Mouse (Mus musculus): Measurements from ENCODE around the gene Fkbp5.
"Not testable (repeated sequence)": the region's sequence is repeated elsewhere in the genome, so short reads cannot be mapped to it uniquely, and the experiment has no call there.

Fkbp5 gene

DNA sequence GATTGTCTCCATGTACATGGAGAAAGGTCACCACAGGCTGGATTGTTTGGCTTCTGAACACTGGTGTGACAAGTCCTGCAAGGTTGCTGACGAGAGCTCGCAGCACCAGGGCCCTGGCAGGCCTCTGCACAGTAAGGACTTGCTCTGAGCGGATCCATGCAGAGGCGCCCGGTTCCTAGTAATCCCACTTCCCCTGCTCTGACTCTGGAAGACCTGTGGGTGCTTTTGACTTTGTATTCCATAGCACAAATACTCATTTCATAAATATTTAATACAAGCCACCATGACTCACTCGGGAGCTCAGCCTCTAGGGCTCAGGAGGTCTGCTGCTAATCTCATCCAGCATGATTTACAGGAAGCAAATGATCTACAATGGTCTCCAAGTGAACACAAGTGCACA, 97.7 kb downstream of the Fkbp5 start:
- no peak for DNase-seq (ENCODE audit: low spot score in 2 of 2)

DNA sequence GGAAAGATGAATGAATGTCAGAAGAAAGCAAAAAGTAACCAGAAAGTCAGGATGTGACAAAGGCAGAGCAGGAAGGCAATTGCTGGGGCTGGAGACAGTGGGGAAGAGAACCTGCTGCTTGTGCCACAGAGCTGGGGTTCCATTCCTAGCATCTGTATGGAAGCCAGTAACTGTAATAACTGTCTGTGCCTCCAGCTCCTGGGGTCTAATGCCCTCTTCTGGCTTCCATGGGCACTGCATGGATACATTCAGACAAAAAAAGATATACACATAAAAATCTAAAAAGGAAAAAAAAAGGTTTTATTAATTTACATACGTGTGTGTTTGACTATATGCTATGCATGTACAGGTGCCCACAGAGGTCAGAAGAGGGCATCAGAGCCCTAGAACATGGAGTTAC, 98.4 kb downstream of the Fkbp5 start:
- DNase-seq (ENCODE audit: low spot score in 2 of 2), result peak in 1 of 2 experiments; percentile 36

DNA sequence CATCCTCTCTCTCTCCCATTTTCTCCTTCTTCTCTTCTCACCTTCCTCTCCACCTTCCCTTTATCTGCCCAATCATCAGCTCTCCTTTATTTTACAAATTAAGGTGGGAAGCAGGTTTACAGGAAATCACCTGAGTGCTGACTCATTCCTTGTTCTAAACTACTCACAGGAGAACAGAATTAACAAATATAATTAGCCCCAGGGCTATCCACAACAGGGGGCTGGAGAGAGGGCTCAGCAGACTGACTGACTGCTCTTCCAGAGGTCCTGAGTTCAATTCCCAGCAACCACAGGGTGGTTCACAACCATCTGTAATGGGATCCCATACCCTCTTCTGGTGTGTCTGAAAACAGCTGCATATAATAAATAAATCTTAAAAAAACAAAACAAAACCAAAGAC, 98.8 kb downstream of the Fkbp5 start:
- not testable (repeated sequence) for DNase-seq (ENCODE audit: low spot score in 2 of 2)

DNA sequence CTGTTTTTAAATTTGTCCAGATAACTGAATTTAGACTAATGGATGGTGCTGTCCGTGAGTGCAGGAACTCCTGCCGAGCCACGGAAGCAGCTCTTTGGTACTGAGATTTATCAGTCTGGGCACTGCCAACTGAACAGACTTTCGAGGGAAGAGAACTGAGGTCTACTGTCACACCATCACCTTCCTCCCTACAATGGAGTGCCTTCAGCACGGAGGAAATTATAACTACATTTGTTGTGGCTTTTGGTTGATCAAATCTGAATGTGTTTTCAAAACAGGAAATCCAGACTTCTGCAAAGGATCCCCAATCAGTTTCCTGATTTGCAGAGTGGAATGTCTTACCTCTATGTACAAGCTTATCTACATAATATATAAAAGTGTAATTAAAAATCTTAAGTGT, 99.6 kb downstream of the Fkbp5 start:
- DNase-seq (ENCODE audit: low spot score in 2 of 2), result no peak

DNA sequence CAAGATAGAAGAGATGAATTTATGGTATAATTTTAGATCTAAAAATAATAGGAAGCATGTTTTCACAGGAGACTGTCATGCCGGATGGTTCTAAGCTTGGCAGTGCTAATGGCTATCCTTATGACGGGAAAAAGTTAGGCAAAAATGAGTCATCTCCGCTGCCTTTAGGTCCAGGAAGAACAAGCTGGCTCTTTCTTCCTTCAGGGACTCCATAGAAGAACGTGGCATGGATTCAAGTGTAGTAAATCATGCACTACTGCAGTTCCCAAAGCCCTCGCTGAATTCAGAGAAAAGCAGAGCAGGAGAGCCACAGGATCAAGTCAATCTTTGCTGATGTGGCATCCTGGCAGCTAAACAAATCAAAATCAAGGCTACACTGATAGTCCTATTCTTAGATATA, 102.1 kb downstream of the Fkbp5 start:
- no peak for DNase-seq (ENCODE audit: low spot score in 2 of 2)

DNA sequence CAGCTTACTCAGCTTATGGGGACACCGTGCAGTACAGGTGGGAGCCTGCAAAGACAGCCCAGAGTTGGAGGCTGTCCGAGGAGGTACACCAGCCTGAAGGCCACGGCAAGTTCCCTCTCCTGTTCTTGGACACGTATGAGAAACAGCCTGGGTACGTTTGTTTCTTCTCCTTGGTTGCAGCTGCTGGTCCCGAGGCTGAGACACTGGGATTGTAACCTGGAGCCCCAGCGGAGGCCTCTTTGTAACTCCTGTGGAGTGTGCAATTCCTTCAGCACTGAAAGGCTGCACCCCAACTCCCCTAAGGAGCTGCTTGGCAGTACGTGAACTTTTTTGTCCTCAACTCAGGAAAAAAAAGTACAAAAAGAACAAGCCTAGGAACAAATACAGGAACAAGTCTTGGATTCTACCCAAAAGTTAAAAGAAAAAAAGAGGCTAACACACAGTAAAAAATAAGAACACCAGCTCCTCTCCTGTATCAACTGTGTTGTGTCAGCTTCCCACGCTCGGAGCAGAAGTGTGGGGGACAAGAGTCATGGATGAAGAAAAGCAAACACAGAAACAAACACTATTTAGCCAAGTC, 105.9 kb downstream of the Fkbp5 start:
- DNase-seq (ENCODE audit: low spot score in 2 of 2), result no peak

DNA sequence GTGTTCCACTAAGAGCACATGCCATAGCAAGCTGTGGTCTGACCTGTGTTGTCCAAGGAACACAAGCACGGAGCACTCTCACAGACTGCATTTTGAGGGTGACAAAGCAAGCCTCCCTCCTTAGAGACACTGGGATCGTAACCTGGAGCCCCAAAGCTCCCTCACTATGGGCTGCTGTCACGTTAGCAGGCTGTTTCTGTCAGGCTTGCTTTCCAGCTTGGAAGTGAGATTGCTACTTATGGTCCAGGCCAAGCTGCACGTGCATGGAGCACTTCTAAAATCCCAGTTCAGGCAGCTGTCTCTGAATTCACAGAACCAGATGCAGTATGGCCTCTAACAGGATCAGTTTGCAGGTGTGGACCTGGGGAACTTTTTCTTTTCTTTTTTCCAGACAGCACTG, 106.6 kb downstream of the Fkbp5 start:
- DNase-seq (ENCODE audit: low spot score in 2 of 2), result no peak

DNA sequence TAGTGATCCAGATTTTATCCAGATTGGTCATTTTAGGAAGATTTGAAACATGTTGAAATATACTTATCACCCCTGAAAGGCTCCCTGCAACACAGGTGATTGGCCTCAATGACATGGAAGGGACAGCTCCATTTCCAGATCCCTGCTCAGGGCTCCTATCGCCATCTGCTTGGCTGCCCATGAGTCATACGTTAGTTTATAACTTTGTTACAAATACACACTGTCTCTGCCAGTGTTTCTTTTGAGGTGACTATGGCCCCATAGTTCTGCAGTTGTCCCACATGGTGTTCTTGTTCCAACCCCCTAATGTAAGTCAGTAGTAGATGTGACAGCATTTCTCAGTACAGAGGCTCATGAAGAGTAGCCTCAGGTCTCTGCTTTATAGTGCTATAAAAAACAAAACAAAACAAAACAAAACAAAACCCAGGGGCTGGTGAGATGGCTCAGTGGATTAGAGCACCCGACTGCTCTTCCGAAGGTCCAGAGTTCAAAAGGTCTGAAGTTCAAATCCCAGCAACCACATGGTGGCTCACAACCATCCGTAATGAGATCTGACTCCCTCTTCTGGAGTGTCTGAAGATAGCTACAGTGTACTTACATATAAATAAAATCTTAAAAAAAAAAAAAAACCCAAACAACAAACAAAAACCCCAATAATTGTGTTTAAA, 108.9 kb downstream of the Fkbp5 start:
- DNase-seq (ENCODE audit: low spot score in 2 of 2), result no peak

DNA sequence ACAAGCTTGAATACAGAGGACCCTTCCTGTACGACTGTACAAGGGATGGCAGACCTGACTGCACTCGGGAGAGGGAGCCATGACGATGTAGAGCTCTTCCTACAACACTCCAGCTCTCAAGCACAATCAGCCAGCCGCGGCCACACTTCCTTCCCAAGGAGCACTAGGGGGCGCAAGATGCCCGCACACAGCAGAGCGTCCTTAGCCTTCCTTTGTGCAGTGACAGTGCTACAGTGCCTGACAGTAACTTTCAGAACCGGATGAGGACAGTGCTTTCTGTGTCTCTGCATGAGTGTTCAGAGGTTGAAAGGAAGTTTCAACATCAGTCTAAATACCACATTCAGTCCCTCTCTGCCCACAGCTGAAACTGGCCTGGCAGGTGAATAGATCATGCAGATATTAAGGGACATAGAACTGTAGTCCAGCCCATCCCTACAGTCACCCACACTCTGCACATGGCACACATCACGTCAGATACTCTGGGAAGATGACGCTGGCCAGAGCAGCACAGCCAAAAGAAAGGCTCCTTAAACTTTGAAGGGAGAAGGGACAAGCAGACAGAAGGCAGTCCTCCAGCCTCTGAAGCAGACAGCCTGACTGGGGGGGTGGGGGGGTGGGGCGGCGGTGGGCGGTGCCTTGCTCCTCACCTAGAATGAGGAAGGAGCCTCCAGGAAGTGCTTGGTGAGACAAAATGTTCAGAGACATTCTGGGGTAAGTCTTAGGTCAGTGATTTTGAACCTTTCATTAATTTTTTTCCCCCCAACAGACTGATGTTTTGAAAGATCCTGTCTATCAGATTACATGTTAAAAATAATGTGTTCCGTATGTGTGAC, 109.7 kb downstream of the Fkbp5 start:
- peak; percentile 90 for DNase-seq (ENCODE audit: low spot score in 2 of 2)

DNA sequence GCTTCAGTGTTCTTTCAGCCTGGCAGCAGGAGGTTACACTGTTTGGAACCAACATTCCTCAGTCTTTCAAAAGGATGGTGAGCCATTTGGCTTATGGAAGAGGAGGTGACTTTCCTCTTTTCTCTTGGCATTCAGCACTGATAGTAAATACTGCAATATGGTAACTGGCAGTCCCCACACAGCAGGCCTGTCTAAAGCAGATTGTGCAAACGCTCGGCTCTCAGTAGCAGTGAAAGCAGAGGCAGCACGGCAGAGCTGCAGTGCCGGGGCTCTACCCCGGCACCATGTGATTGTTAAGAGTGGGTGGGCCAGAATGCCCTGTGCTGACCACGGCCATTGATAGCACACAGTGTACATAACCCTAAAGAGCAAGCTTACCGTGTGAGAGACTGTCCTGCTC, 110.9 kb downstream of the Fkbp5 start:
- peak; percentile 48 to 62 for DNase-seq (ENCODE audit: low spot score in 2 of 2)

DNA sequence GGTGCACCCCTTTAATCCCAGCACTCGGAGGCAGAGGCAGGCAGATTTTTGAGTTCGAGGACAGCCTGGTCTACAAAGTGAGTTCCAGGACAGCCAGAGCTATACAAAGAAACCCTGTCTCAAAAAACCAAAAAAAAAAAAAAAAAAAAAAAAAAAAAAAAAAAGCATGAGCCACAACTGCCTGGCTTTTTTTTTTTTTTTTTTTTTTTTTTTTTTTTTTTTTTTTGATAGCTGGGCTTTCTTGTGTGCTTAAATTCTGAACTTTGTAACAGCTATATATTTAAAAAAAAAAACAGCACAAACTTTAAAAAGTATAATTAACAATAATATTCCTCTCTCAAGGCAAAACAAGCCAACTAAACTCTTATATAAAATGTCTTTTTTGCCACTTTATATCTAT, 112.6 kb downstream of the Fkbp5 start:
- not testable (repeated sequence) for DNase-seq (ENCODE audit: low spot score in 2 of 2)

DNA sequence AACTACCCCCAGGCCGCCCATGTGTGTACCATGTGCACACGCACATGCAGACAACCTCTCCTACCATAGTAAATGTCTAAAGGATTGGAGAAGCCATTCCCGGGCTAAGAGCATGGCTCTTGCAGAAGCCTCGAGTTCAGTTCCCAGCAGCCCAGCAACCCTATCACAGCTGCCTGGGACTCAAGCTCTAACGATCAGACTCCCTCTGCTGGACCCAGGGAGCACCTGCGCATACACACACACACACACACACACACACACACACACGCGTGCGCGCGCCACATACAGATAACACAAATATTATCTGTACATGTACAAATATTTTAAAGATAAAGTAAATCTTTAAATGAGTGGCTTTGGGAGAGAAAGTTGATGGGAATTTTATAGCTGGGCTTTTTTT, 113.0 kb downstream of the Fkbp5 start:
- DNase-seq (ENCODE audit: low spot score in 2 of 2), result no peak

DNA sequence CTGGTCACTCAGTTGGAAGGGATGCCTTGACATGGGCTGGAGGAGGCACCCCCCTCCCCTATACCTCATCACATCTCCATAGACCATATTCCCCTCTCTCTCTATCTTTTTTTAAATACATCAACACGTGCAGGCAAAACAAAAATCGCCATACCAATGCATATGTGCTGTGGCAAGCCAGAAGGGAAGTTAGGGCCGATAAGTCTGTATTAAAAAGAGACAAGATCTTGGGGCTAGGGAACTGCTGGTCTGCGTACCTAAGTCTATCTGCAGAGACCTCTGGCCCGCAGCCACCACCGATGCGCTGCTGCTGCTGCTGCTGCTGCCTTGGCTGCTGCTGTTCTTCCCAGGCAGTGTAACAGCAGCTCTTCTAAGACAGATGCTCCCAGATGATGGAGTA, 122.3 kb downstream of the Fkbp5 start:
- no peak for DNase-seq (ENCODE audit: low spot score in 2 of 2)

DNA sequence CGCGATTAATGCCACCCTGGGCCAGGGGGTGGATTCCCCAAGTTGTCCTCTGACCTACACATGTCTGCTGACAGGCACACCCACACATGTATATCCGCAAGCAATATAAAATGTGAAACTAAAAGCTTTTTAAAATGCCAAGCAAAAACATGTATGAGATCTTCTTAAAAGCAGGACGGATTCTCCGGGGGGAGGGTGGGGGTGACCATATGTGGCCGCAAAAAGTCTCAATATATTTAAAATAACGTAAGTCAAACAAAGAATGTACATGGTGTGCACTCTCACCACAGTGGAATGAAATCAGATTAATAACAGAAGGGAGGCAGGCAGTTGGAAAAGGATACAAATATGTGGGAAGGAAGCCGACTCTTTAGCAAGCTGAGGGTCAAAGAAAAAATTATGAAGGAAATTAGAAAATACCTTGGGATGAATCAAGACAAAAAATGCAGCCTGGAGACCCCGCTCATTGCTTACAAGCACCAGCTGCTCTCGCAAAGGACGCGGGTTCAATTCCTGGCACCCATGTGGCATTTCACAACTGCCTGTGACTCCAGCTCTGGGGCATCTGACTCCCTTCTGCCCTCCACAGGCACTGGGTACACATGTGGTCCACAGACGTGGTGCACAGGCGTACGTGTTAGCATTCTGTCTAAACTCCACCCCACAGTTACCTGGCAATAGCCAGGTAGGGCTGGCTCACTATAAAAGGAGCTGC, 123.1 kb downstream of the Fkbp5 start:
- DNase-seq (ENCODE audit: low spot score in 2 of 2), result no peak

DNA sequence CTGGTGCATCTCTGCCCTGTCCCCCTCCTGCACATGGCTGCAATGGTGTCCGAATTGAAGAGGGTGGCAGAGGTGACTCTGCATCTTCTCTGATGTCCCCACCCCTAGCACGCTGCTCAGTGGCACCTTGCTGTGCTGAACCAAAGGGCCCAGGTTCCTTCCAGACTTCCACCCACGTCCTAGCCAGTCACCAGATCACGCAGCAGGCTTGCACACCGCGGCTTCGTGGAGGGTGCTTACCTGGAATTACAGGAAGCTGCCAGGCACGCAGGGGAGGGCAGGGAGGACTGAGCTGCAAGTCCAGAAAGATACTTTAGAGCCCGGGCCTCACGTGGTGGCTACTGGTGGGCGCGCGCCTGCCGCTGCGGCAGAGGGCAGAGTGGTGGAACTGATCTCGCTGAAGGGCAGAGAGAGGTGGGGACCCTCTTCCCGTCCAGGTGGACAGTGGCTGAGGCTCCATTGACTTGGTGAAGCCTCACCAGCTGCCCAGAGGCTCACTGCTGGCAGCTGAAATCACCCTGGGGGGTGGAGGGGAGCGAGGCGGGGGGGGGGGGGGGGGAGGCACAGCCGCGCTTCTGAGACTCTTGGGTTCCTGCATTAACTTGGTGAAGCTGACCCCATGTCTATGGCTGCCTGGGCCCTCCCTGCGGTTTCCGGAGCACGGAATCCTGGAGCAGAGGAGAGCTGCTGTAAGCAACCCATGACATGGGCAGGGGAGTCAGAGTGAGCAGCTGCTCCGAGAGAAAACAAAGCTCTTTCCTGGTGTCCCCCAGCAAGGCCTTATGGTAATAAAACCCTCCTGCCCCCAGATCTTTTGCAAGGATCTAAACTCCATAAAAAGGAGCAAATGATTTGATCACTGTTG, 125.5 kb downstream of the Fkbp5 start:
- no peak for DNase-seq (ENCODE audit: low spot score in 2 of 2)

DNA sequence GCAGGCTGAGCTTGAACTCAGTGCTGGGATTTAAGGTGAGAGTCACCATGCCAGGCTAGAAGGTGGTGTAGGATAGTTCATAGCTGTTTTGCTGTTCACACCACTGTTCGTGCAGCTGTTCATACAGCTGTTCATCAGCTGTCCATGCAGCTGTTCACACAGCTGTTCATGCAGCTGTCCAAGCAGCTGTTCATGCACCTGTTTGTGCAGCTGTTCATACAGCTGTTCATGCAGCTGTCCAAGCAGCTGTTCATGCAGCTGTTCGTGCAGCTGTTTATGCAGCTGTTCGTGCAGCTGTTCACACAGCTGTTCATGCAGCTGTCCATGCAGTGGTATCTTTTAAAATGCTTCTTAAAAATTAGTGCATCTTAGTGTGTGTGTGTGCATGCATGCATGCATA, 128.8 kb downstream of the Fkbp5 start:
- no peak for DNase-seq (ENCODE audit: low spot score in 2 of 2)

DNA sequence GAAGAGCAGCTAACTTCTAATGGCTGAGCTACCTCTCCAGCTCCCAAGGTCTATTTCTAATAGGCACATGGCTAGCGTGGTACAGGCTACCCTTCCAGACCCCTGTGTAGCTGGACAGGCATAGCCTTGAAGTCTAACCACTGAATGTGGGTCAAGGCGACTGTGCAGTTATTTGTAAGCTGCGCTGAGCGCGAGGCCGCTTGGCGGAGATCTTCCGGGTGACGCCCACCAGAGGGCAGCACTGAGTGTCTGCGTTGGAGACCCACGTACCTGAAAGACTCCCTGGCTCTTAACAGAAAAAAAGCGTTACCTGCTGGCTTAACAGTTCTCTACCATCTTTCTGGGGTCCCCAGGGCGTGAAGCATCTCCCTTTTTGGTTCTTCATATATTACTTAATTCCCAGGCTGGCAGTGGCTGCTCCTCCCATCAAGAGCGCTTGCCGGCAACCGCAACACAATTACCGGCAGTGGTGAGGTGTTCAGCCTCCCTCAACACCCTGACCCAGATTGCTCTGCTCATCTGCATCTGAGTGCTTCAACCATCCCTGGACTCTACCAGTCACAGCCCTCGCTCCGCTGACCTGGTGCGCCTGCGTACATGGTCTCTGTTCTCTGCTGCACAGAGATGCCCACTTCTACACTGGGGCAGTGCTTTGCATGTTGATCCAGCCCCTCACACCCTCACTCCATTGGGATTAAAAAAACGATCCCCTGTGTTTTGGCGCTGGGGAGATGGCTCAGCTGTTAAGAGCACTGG, 131.0 kb downstream of the Fkbp5 start:
- peak; percentile 81 to 87 for DNase-seq (ENCODE audit: low spot score in 2 of 2)

DNA sequence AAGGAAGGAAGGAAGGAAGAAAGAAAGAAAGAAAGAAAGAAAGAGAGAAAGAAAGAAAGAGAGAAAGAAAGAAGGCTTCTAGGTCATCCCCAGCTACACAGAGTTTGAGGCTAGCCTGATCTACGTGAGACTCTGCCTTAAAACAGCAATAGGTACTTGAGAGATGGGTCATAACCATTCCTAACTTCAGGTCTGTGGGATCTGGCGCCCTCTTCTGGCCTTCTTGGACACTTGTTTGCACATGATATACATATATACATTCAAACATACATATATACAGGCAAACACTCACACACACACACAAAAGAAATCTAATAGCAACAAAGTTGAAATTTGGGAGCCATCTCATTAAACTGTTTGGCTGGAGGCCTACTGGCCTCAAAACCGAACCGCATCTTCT, 133.0 kb downstream of the Fkbp5 start:
- no peak for DNase-seq (ENCODE audit: low spot score in 2 of 2)

DNA sequence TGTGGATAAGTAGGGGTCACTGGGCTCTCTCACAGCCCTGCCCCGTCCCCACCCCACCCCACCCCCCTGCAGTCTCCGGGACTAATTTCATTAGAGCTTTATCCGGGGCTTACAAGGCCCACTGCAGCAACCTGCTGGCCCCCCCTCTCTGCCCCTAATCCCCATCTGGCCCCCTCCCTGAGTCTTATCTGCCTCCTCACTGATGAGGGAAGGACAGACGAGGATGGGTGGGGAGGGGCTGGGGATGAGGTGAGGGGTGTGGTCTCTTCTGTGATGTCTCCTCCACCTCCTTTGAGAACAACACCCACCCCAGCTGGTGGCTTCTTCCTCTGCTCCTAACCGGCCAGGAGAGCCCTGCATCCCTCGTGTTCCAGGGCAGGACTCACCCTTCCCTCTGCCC, 137.1 kb downstream of the Fkbp5 start:
- no peak for DNase-seq (ENCODE audit: low spot score in 2 of 2)

DNA sequence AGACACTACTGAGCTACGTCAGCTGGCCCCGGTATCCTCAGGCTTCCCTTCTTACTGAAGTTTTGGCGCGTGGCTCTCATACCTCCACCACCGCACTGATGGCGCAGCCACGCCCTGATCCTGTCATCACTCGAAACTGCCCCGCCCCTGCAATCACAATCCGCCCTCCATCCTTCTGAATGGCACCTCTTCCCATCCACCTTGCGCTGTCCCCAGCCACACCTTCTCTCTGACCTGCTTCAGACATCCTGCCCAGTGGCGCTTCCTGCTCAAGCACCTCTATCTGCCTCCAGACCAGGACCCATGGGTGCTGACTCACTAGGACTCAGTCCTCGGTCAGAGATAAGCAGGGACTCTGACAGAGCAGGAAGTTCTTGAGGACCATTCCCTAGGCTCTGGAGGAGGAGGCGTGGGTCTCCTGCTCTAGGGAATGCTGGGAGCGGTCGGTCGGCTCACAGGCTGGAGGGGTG, 141.7 kb downstream of the Fkbp5 start:
- DNase-seq (ENCODE audit: low spot score in 2 of 2), result no peak

DNA sequence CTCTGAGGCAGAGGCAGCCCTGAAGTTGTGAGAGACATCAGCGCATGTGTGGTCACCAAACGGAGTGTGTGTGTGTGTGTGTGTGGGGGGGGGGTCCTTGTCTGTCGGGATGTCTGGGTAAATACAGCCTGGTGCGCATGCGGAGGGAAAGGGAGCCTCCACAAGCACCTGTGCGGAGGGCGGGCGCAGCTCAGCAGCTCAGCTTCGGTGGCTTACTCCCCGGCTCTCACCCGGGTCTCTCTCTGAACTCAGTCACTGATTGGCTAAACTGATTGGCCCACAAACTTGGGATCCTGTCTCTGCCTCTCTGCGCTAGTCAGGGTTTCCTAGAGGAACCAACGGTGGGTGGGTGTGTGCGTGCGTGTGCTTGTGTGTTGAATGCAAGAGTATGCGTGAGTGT, 142.8 kb downstream of the Fkbp5 start:
- DNase-seq (ENCODE audit: low spot score in 2 of 2), result no peak
